Mouse (Mus musculus): ENCODE results near the gene Fhit. TPM values are rescaled to one million over a fixed set of nuclear protein-coding genes. Genes with fewer than 3 reads are reported as not detected.

The Fhit gene
- polyA plus RNA-seq, 1 experiment from 2014 or later: 12.6 TPM

GRCm38 (mm10) chr14:10452234-10452633 is 709.6 kb downstream of the Fhit start:
- H3K4me3 ChIP-seq (replicated peaks; ENCODE audit: low read length): no peak overlapping the region
- WGBS: 84% methylated on average over 5 of the region's 5 CpGs

GRCm38 (mm10) chr14:10445360-10445759 is 716.5 kb downstream of the Fhit start:
- Histone ChIP-seq H3K27ac (no peak overlapping the region), H3K36me3 (replicated peaks; ENCODE audit: control insufficient read depth, insufficient read depth) (no peaks in the 10 kb centered on the region), H3K9me3 (ENCODE audit: control insufficient read depth, low read length) (no peaks in the 10 kb centered on the region), H3K27me3 (ENCODE audit: control insufficient read depth, insufficient read depth, low read length) (no peaks in the 10 kb centered on the region), H3K4me3 (replicated peaks; ENCODE audit: low read length) (no peak overlapping the region), H3K4me1 (replicated peaks; ENCODE audit: control insufficient read depth, insufficient read depth, low read length) (no peaks in the 10 kb centered on the region), H3K4me2 (replicated peaks) (no peak overlapping the region), H3K9ac (no peak overlapping the region)
- DNase-seq (ENCODE audit: low spot score): no peak
- no peak for ATAC-seq (ENCODE audit: low FRiP score)

More at GRCm38 (mm10) chr14:10452234-10452633, 709.6 kb downstream of the Fhit start:
- ATAC-seq (ENCODE audit: low FRiP score) (no peak), DNase-seq (ENCODE audit: low spot score) (no peak)
- Histone ChIP-seq H3K9me3 (ENCODE audit: control insufficient read depth, low read length) (no peaks in the 10 kb centered on the region), H3K36me3 (replicated peaks; ENCODE audit: control insufficient read depth, insufficient read depth) (no peaks in the 10 kb centered on the region), H3K4me1 (replicated peaks; ENCODE audit: control insufficient read depth, insufficient read depth, low read length) (0 out of 2 replicates have a peak, but pooled peaks cover 4% of the 10 kb centered on the region), H3K27me3 (ENCODE audit: control insufficient read depth, insufficient read depth, low read length) (no peaks in the 10 kb centered on the region), H3K4me2 (replicated peaks) (no peak overlapping the region), H3K9ac (no peak overlapping the region), H3K27ac (no peak overlapping the region)

DNA sequence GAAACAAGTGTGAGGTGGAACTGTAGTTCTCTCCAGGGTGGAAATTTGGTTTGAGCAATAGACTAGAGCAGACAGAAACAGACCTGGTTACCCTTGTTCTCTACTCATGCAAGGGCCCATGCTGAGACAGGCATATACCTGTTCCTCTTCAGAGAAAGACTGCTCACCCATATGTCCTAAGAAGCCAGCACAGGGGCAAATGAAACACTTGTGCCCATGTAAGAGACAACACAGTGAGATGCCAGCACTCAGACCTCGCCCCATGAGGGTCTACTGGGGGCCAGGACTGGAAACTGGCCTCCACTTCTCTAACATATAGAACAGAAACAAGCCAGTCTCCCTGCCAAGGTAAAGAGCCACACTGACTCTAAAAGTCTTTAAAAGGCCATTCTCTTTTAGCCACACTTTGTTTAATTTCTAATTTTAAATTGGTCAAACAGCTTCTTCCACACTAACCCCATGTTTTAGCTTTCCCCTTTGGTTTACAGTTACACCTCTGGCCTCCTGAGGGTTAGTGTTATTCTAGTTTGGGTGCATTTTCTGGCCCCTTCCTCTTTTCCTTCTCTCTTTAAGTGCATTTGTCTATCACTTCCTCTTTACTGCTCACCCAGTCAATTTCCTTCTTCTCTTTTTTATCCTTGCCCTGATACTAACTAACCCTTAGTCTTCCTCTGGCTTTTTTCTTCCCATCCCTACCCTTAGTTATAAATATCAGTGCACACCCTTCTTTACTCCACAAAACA is 722.7 kb downstream of the Fhit start:
- WGBS: 71% methylated on average over 1 of the region's 1 CpGs
- DNase-seq (ENCODE audit: low spot score): no peak
- Histone ChIP-seq H3K9ac (no peak overlapping the region), H3K4me1 (replicated peaks; ENCODE audit: control insufficient read depth, insufficient read depth, low read length) (no peaks in the 10 kb centered on the region), H3K27ac (no peak overlapping the region), H3K36me3 (replicated peaks; ENCODE audit: control insufficient read depth, insufficient read depth) (no peaks in the 10 kb centered on the region), H3K4me2 (replicated peaks) (no peak overlapping the region), H3K4me3 (replicated peaks; ENCODE audit: low read length) (no peak overlapping the region), H3K9me3 (ENCODE audit: control insufficient read depth, low read length) (no peaks in the 10 kb centered on the region), H3K27me3 (ENCODE audit: control insufficient read depth, insufficient read depth, low read length) (no peaks in the 10 kb centered on the region)
- no peak for ATAC-seq (ENCODE audit: low FRiP score)

GRCm38 (mm10) chr14:10436193-10436592 is 725.6 kb downstream of the Fhit start:
- no peaks in the 10 kb centered on the region for H3K36me3 ChIP-seq (replicated peaks; ENCODE audit: control insufficient read depth, insufficient read depth)
- ATAC-seq (ENCODE audit: low FRiP score) (no peak), DNase-seq (ENCODE audit: low spot score) (no peak)
- no peak overlapping the region for H3K4me3 ChIP-seq (replicated peaks; ENCODE audit: low read length)
- 89% methylated on average over 1 of the region's 1 CpGs for WGBS
- no peak overlapping the region for H3K4me2 ChIP-seq (replicated peaks)
- no peaks in the 10 kb centered on the region for H3K9me3 ChIP-seq (ENCODE audit: control insufficient read depth, low read length)
- H3K4me1 ChIP-seq (replicated peaks; ENCODE audit: control insufficient read depth, insufficient read depth, low read length): no peaks in the 10 kb centered on the region
- no peak overlapping the region for H3K27ac ChIP-seq
- no peaks in the 10 kb centered on the region for H3K27me3 ChIP-seq (ENCODE audit: control insufficient read depth, insufficient read depth, low read length)
- no peak overlapping the region for H3K9ac ChIP-seq

DNA sequence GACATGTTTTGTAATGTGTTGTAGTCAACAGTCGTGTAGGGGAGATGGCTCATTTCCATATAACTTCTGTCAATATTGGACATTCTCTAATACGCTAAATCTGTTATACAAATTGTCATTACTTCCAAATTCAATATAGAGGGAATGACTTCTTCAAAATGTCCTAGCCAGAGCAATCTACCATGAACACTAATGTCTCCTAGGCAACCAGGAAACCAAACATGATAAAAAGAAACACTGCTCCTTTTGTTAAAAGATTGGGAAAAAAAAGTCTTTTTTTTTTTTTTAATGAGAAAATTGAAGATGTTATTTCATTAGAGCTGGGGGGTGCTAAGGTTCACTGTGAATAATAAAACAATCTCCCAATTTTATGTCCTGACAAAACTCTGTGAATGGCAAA is 729.3 kb downstream of the Fhit start:
- H3K9ac ChIP-seq: no peak overlapping the region
- H3K27me3 ChIP-seq (ENCODE audit: control insufficient read depth, insufficient read depth, low read length): no peaks in the 10 kb centered on the region
- no peaks in the 10 kb centered on the region for H3K36me3 ChIP-seq (replicated peaks; ENCODE audit: control insufficient read depth, insufficient read depth)
- H3K4me2 ChIP-seq (replicated peaks): no peak overlapping the region
- 83% methylated on average over 2 of the region's 2 CpGs for WGBS
- no peak overlapping the region for H3K27ac ChIP-seq
- H3K4me1 ChIP-seq (replicated peaks; ENCODE audit: control insufficient read depth, insufficient read depth, low read length): no peaks in the 10 kb centered on the region
- no peak for DNase-seq (ENCODE audit: low spot score)
- H3K9me3 ChIP-seq (ENCODE audit: control insufficient read depth, low read length): no peaks in the 10 kb centered on the region
- no peak overlapping the region for H3K4me3 ChIP-seq (replicated peaks; ENCODE audit: low read length)
- no peak for ATAC-seq (ENCODE audit: low FRiP score)

DNA sequence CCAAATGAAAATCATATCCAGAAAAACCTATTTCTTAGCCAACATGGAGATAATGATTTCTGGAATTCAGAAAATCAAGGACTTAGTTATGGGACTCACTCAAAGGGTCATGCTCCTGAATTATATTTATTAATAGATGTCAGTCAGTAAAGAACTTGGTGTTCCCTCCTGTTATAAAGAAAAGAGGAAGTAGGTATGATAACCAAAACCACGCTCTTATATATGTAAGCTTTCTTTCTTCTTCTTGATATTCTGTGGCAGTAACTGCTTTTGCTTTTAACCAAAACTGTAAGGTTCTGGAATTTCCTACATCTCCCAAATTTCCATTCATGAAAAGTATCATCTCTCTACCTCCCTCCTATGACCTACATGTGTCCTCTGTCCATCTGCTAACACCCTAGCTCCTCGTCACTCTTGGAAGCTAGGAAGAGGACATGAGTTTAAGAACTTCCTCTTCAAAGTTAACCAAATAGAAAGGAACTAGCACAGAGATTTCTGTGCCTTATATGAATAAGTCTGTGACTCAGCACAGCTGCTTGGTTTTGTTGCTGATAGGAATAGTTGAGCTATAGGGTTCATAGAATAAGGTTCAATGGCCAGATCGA is 731.3 kb downstream of the Fhit start:
- no peak for DNase-seq (ENCODE audit: low spot score)
- no peak overlapping the region for H3K27ac ChIP-seq
- no peak overlapping the region for H3K4me2 ChIP-seq (replicated peaks)
- H3K27me3 ChIP-seq (ENCODE audit: control insufficient read depth, insufficient read depth, low read length): no peaks in the 10 kb centered on the region
- H3K4me1 ChIP-seq (replicated peaks; ENCODE audit: control insufficient read depth, insufficient read depth, low read length): no peaks in the 10 kb centered on the region
- no peaks in the 10 kb centered on the region for H3K36me3 ChIP-seq (replicated peaks; ENCODE audit: control insufficient read depth, insufficient read depth)
- WGBS: 96% methylated on average over 3 of the region's 3 CpGs
- no peak for ATAC-seq (ENCODE audit: low FRiP score)
- no peaks in the 10 kb centered on the region for H3K9me3 ChIP-seq (ENCODE audit: control insufficient read depth, low read length)
- H3K4me3 ChIP-seq (replicated peaks; ENCODE audit: low read length): no peak overlapping the region
- H3K9ac ChIP-seq: no peak overlapping the region

GRCm38 (mm10) chr14:10423499-10423898 is 738.3 kb downstream of the Fhit start:
- Histone ChIP-seq H3K4me2 (replicated peaks) (no peak overlapping the region), H3K4me1 (replicated peaks; ENCODE audit: control insufficient read depth, insufficient read depth, low read length) (no peaks in the 10 kb centered on the region), H3K36me3 (replicated peaks; ENCODE audit: control insufficient read depth, insufficient read depth) (no peaks in the 10 kb centered on the region), H3K9ac (no peak overlapping the region), H3K27me3 (ENCODE audit: control insufficient read depth, insufficient read depth, low read length) (no peaks in the 10 kb centered on the region), H3K4me3 (replicated peaks; ENCODE audit: low read length) (no peak overlapping the region), H3K9me3 (ENCODE audit: control insufficient read depth, low read length) (no peaks in the 10 kb centered on the region), H3K27ac (no peak overlapping the region)
- DNase-seq (ENCODE audit: low spot score) (no peak), ATAC-seq (ENCODE audit: low FRiP score) (no peak)
- 26% methylated on average over 3 of the region's 3 CpGs for WGBS

DNA sequence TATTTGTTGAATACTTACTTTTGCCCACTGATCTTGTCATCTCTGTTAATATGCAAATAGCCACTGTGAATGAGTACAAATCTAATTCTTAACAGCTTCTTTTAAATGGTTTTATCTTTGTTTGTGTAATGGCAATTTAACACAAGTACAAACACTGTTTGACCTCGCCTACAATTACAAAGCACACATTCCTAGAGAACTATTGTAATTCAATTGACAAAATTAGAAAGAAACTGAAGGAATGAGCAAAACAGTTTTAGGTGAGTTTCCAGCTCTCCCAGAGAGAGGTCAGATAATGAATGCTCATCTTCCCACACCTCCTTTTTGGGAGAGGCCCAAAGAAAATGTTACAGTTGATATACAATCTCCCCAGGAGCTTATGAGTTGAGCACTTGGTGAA is 739.6 kb downstream of the Fhit start:
- DNase-seq (ENCODE audit: low spot score) (no peak), ATAC-seq (ENCODE audit: low FRiP score) (no peak)
- no peak overlapping the region for H3K4me2 ChIP-seq (replicated peaks)
- H3K4me3 ChIP-seq (replicated peaks; ENCODE audit: low read length): no peak overlapping the region
- 73% methylated on average over 1 of the region's 1 CpGs for whole genome bisulfite sequencing
- no peak overlapping the region for H3K9ac ChIP-seq
- H3K4me1 ChIP-seq (replicated peaks; ENCODE audit: control insufficient read depth, insufficient read depth, low read length): no peaks in the 10 kb centered on the region
- H3K9me3 ChIP-seq (ENCODE audit: control insufficient read depth, low read length): no peaks in the 10 kb centered on the region
- no peak overlapping the region for H3K27ac ChIP-seq
- H3K36me3 ChIP-seq (replicated peaks; ENCODE audit: control insufficient read depth, insufficient read depth): no peaks in the 10 kb centered on the region
- H3K27me3 ChIP-seq (ENCODE audit: control insufficient read depth, insufficient read depth, low read length): no peaks in the 10 kb centered on the region

DNA sequence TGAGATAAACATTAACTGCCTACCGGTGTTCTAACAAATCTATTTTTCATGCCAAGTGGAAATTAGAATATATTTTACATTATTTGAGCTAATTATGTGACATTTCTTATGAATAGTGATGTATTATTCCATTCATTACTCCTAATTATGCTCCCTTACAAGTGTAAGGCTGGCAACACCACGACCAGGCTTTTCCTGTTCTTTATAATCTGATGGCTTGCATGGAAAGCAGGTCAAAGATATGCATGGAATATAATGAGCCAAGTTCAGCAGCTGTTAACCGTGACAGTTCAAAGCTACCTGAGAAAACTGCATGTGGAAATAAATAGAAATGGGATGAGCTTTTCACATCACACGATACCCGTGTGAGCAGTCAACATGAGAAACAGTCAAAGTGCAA is 746.8 kb downstream of the Fhit start:
- H3K27ac ChIP-seq: no peak overlapping the region
- H3K4me3 ChIP-seq (replicated peaks; ENCODE audit: low read length): no peak overlapping the region
- H3K36me3 ChIP-seq (replicated peaks; ENCODE audit: control insufficient read depth, insufficient read depth): no peaks in the 10 kb centered on the region
- ATAC-seq (ENCODE audit: low FRiP score): no peak
- H3K9me3 ChIP-seq (ENCODE audit: control insufficient read depth, low read length): no peaks in the 10 kb centered on the region
- H3K27me3 ChIP-seq (ENCODE audit: control insufficient read depth, insufficient read depth, low read length): no peaks in the 10 kb centered on the region
- no peaks in the 10 kb centered on the region for H3K4me1 ChIP-seq (replicated peaks; ENCODE audit: control insufficient read depth, insufficient read depth, low read length)
- 65% methylated on average over 5 of the region's 5 CpGs for WGBS
- H3K4me2 ChIP-seq (replicated peaks): no peak overlapping the region
- no peak for DNase-seq (ENCODE audit: low spot score)
- no peak overlapping the region for H3K9ac ChIP-seq
